20 mouse cellular contexts compared by ENCODE assay signal in the genomic region with DNA sequence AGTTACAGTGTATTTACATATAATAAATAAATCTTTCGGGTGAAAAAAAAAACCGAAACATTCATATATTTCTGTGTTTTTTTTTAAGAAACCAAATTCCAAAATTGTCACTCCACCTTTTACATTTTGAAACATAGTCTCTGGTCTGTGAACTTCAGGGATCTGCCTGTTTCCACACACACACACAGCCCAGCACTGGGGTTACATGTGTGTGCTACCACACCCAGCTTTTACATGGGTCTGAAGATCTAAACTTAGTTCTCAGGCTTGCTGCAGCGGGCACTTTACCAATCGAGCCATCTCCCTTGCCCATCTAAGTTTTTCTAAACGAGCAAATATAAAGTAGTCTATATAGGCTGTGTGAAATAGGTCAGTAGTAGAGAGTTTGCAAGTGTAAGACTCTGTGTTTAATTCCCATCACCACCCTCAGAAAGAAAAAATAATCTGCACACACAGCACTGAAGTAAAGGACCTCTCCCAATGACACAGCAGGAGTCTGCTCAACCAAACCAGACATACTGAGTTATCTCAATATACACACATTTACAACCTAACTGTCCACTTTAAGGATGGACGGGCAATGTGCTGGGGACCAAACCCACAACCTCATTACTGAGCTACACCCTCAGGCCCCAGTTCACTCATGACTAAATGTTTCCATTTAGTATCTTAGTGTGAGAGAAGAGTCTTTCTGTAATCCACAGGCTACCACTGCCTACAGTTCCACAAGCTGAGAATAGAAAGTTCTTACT. TPM values are rescaled to one million over a fixed set of nuclear protein-coding genes. Genes with fewer than 3 reads are reported as not detected.
DNase-seq lines count a peak whose midpoint lies in the region; ATAC-seq and TF ChIP-seq lines count a peak whose summit lies in the region.
"Had no signal": no experiment of that assay in that cellular context is flagged by ENCODE, and none has a peak within 500 bp of the region (broad histone marks: within the 10 kb centered on the region; RNA-seq: fewer than 3 reads in every experiment).

No protein-coding gene starts in this region.

- no peak for TF ChIP-seq CTCF in MEL (IDR thresholded peaks at IDR 0.05 in 2 of 3, conservative IDR thresholded peaks at IDR 0.05 in 1 of 3; ENCODE audit: control insufficient read depth in 1 of 3, insufficient read depth in 1 of 3, low read depth in 2 of 3, low read length in 3 of 3, poor library complexity in 1 of 3, severe bottlenecking in 1 of 3)

- peaks cover 14% of the 10 kb centered on the region for H3K36me3 ChIP-seq in heart, embryonic 12.5 days
- peaks cover 0 to 36% of the 10 kb centered on the region in 2 experiments; a peak in 2 of 4 replicates for H3K36me3 ChIP-seq in MEL (ENCODE audit: control insufficient read depth in 1 of 2, insufficient read depth in 2 of 2, low read length in 2 of 2)
- H3K36me3 ChIP-seq: midbrain, embryonic 15.5 days had no signal

- ATAC-seq in heart, embryonic 12.5 days (ENCODE audit: insufficient number of reproducible peaks, low FRiP score), result peak; percentile 86
- peak; percentile 86 for ATAC-seq in erythroid progenitor cell, adult 5-6 weeks (replicated peaks; ENCODE audit: low FRiP score, poor library complexity, severe bottlenecking)
- ATAC-seq in megakaryocyte, adult 5-6 weeks (ENCODE audit: poor library complexity, severe bottlenecking), result 0 out of 2 replicates have a peak, but pooled peaks have one; percentile 24
- ATAC-seq: midbrain, embryonic 15.5 days; Patski had no signal

- peak; percentile 87 to 90 for TF ChIP-seq EP300 in MEL (IDR thresholded peaks at IDR 0.05; ENCODE audit: low read depth in 1 of 2, low read length in 2 of 2)

- peak overlapping the region; percentile 75 for H3K27ac ChIP-seq in heart, embryonic 12.5 days (ENCODE audit: poor library complexity, severe bottlenecking)
- H3K27ac ChIP-seq in MEL (ENCODE audit: control insufficient read depth, low read depth, low read length), result peak overlapping the region; percentile 84
- H3K27ac ChIP-seq: hindbrain, embryonic 12.5 days; midbrain, embryonic 15.5 days; neural tube, embryonic 13.5 days had no signal

- peak overlapping the region; percentile 33; the same call in 1 of the 2 replicates for H3K4me2 ChIP-seq in heart, embryonic 12.5 days
- H3K4me2 ChIP-seq: hindbrain, embryonic 12.5 days; midbrain, embryonic 15.5 days; neural tube, embryonic 13.5 days had no signal

- DNase-seq in heart, postnatal 36 days, result no peak
- peak; percentile 76 for DNase-seq in MEL (ENCODE audit: low read depth, low spot score)
- DNase-seq in adrenal gland, postnatal 10 days, result no peak
- DNase-seq in cerebellum, postnatal 25 days, result no peak
- DNase-seq in urinary bladder, adult 2 months (ENCODE audit: low spot score), result no peak
- DNase-seq: embryo, embryonic 11 days; kidney, adult 8-10 months; left cerebral cortex, postnatal 4 days; lung, postnatal 14 days; right cerebral cortex, adult 18-20 months; thymus, postnatal 36 days had no signal

- no peaks in the 10 kb centered on the region for H3K79me2 ChIP-seq in MEL (ENCODE audit: control insufficient read depth, insufficient read depth, low read length, poor library complexity)

- 75% methylated on average over 6 of the region's 6 CpGs for WGBS in heart, embryonic 12.5 days

- peaks cover 41% of the 10 kb centered on the region for H3K4me1 ChIP-seq in heart, embryonic 12.5 days (replicated peaks)
- H3K4me1 ChIP-seq in MEL (ENCODE audit: control insufficient read depth in 1 of 2, insufficient read depth in 2 of 2, low read length in 2 of 2), result peaks cover 24 to 34% of the 10 kb centered on the region in 2 experiments
- H3K4me1 ChIP-seq: hindbrain, embryonic 12.5 days had no signal

- H3K27me3 ChIP-seq in heart, embryonic 12.5 days (replicated peaks), result no peaks in the 10 kb centered on the region
- H3K27me3 ChIP-seq in MEL (ENCODE audit: control insufficient read depth in 1 of 2, insufficient read depth in 2 of 2, low read length in 2 of 2), result no peaks in the 10 kb centered on the region
- H3K27me3 ChIP-seq: hindbrain, embryonic 12.5 days; midbrain, embryonic 15.5 days; neural tube, embryonic 13.5 days; Patski had no signal

- no peak for TF ChIP-seq RAD21 in MEL (IDR thresholded peaks at IDR 0.05; ENCODE audit: low read depth, low read length)

- no peaks in the 10 kb centered on the region for H3K9me3 ChIP-seq in heart, embryonic 12.5 days (replicated peaks)
- H3K9me3 ChIP-seq in MEL (replicated peaks; ENCODE audit: insufficient read depth, low read length), result no peaks in the 10 kb centered on the region
- H3K9me3 ChIP-seq: hindbrain, embryonic 12.5 days; midbrain, embryonic 15.5 days; neural tube, embryonic 13.5 days had no signal

- intact Hi-C loops in heart, postnatal 36 days (cut with DNase I), result no loop called here

- H3K9ac ChIP-seq in heart, embryonic 12.5 days, result no peak overlapping the region
- H3K9ac ChIP-seq in MEL (ENCODE audit: control insufficient read depth, low read depth, low read length, poor library complexity, severe bottlenecking), result peak overlapping the region; percentile 42
- H3K9ac ChIP-seq: hindbrain, embryonic 12.5 days; midbrain, embryonic 15.5 days; neural tube, embryonic 13.5 days had no signal

- no peak for TF ChIP-seq POLR2A in MEL (IDR thresholded peaks at IDR 0.05; ENCODE audit: control insufficient read depth in 1 of 2, insufficient read depth in 1 of 2, low read depth in 1 of 2, low read length in 2 of 2, poor library complexity in 1 of 2)

- no peak overlapping the region for H3K4me3 ChIP-seq in heart, embryonic 12.5 days
- no peak overlapping the region for H3K4me3 ChIP-seq in MEL (ENCODE audit: control insufficient read depth in 1 of 2, insufficient read depth in 1 of 2, low read depth in 2 of 2, low read length in 2 of 2)
- H3K4me3 ChIP-seq: hindbrain, embryonic 12.5 days; midbrain, embryonic 15.5 days; neural tube, embryonic 13.5 days had no signal

RNA-seq across cellular contexts. Expression of gene Ranbp10, which starts 25.8 kb away (rescaled TPM):
- 11.0 and 11.3 TPM in 2 replicates for polyA plus RNA-seq in heart, embryonic 12.5 days (2016; fragmentation: Nextera tagmentation; extraction: Ambion mirVana)
- 10 to 100 TPM; 19.8 TPM for total RNA-seq in heart, postnatal 36 days (2021)
- total RNA-seq in MEL (2012; rRNA removed), result 7.4 and 7.7 TPM in 2 replicates
- polyA plus RNA-seq in MEL (2012; ENCODE audit: insufficient read depth in 1 of 2, insufficient read length in 2 of 2, low read depth in 1 of 2, low replicate concordance in 2 of 2, missing spikeins in 1 of 2), result 10 to 100 TPM in 1 of 2 experiments, not detected in 1; 22.1 TPM
- 306 and 341 TPM in 2 replicates for total RNA-seq in erythroid progenitor cell, adult 5-6 weeks (2015; ENCODE audit: low replicate concordance)
- 296 and 297 TPM in 2 replicates for total RNA-seq in erythroid progenitor cell, adult 5-6 weeks (2017; ENCODE audit: low replicate concordance)
- 10.2 and 10.5 TPM in 2 replicates for total RNA-seq in megakaryocyte, adult 5-6 weeks (2015)
- total RNA-seq in megakaryocyte, adult 5-6 weeks (2017), result 6.4 and 7.0 TPM in 2 replicates
- total RNA-seq in adrenal gland, postnatal 10 days (2021), result 10 to 100 TPM; 25.4 to 30.0 TPM
- 17.7 and 18.2 TPM in 2 replicates for polyA plus RNA-seq in urinary bladder, adult 2 months (2012; rRNA removed)

RNA-seq across cellular contexts. Expression of gene Tsnaxip1, which starts 26.2 kb away (rescaled TPM):
- 0.14 and 0.15 TPM in 2 replicates for polyA plus RNA-seq in heart, embryonic 12.5 days (2016; fragmentation: Nextera tagmentation; extraction: Ambion mirVana)
- total RNA-seq in heart, postnatal 36 days (2021), result not detected
- not detected in 2 replicates for total RNA-seq in MEL (2012; rRNA removed)
- under 1 TPM in 1 of 2 experiments, not detected in 1; 0.10 TPM for polyA plus RNA-seq in MEL (2012; ENCODE audit: insufficient read depth in 1 of 2, insufficient read length in 2 of 2, low read depth in 1 of 2, low replicate concordance in 2 of 2, missing spikeins in 1 of 2)
- 2.9 TPM in 1 of 2 replicates, not detected in the other for total RNA-seq in erythroid progenitor cell, adult 5-6 weeks (2015; ENCODE audit: low replicate concordance)
- total RNA-seq in erythroid progenitor cell, adult 5-6 weeks (2017; ENCODE audit: low replicate concordance), result 1.4 TPM in 1 of 2 replicates, not detected in the other
- total RNA-seq in megakaryocyte, adult 5-6 weeks (2015), result not detected in 2 replicates
- total RNA-seq in megakaryocyte, adult 5-6 weeks (2017), result not detected in 2 replicates
- total RNA-seq in adrenal gland, postnatal 10 days (2021), result not detected
- not detected in 2 replicates for polyA plus RNA-seq in urinary bladder, adult 2 months (2012; rRNA removed)
- total RNA-seq: adrenal gland, adult 18-20 months; heart, adult 8-10 months had no signal

RNA-seq across cellular contexts. Expression of gene Gfod2, which starts 42.9 kb away (rescaled TPM):
- polyA plus RNA-seq in heart, embryonic 12.5 days (2016; fragmentation: Nextera tagmentation; extraction: Ambion mirVana), result 10.2 and 10.9 TPM in 2 replicates
- total RNA-seq in heart, postnatal 36 days (2021), result 1 to 10 TPM; 4.0 to 4.1 TPM
- total RNA-seq in MEL (2012; rRNA removed), result 7.0 and 8.3 TPM in 2 replicates
- polyA plus RNA-seq in MEL (2012; ENCODE audit: insufficient read depth in 1 of 2, insufficient read length in 2 of 2, low read depth in 1 of 2, low replicate concordance in 2 of 2, missing spikeins in 1 of 2), result 1 to 10 TPM in 1 of 2 experiments, not detected in 1; 7.0 TPM
- total RNA-seq in erythroid progenitor cell, adult 5-6 weeks (2015; ENCODE audit: low replicate concordance), result not detected in 2 replicates
- 0.51 TPM in 1 of 2 replicates, not detected in the other for total RNA-seq in erythroid progenitor cell, adult 5-6 weeks (2017; ENCODE audit: low replicate concordance)
- total RNA-seq in megakaryocyte, adult 5-6 weeks (2015), result 0.14 and 0.16 TPM in 2 replicates
- 0.08 TPM in 1 of 2 replicates, not detected in the other for total RNA-seq in megakaryocyte, adult 5-6 weeks (2017)
- total RNA-seq in adrenal gland, postnatal 10 days (2021), result 10 to 100 TPM in 1 of 2 experiments, 1 to 10 TPM in 1; 7.5 to 12.8 TPM
- polyA plus RNA-seq in urinary bladder, adult 2 months (2012; rRNA removed), result 5.2 and 5.9 TPM in 2 replicates

RNA-seq across cellular contexts. Expression of gene Cenpt, which starts 51.7 kb away (rescaled TPM):
- 42.8 and 46.9 TPM in 2 replicates for polyA plus RNA-seq in heart, embryonic 12.5 days (2016; fragmentation: Nextera tagmentation; extraction: Ambion mirVana)
- 1 to 10 TPM; 2.0 to 2.6 TPM for total RNA-seq in heart, postnatal 36 days (2021)
- 14.2 and 15.7 TPM in 2 replicates for total RNA-seq in MEL (2012; rRNA removed)
- 10 to 100 TPM in 1 of 2 experiments, not detected in 1; 26.5 TPM for polyA plus RNA-seq in MEL (2012; ENCODE audit: insufficient read depth in 1 of 2, insufficient read length in 2 of 2, low read depth in 1 of 2, low replicate concordance in 2 of 2, missing spikeins in 1 of 2)
- 57.0 and 57.3 TPM in 2 replicates for total RNA-seq in erythroid progenitor cell, adult 5-6 weeks (2015; ENCODE audit: low replicate concordance)
- 55.2 and 94.3 TPM in 2 replicates for total RNA-seq in erythroid progenitor cell, adult 5-6 weeks (2017; ENCODE audit: low replicate concordance)
- total RNA-seq in megakaryocyte, adult 5-6 weeks (2015), result 12.4 and 18.3 TPM in 2 replicates
- 16.7 and 25.0 TPM in 2 replicates for total RNA-seq in megakaryocyte, adult 5-6 weeks (2017)
- total RNA-seq in adrenal gland, postnatal 10 days (2021), result 10 to 100 TPM in 1 of 2 experiments, 1 to 10 TPM in 1; 7.6 to 10.4 TPM
- polyA plus RNA-seq in urinary bladder, adult 2 months (2012; rRNA removed), result 14.5 and 21.2 TPM in 2 replicates

RNA-seq across cellular contexts. Expression of gene Thap11, which starts 53.6 kb away (rescaled TPM):
- polyA plus RNA-seq in heart, embryonic 12.5 days (2016; fragmentation: Nextera tagmentation; extraction: Ambion mirVana), result 53.8 and 59.3 TPM in 2 replicates
- 10 to 100 TPM; 26.5 to 28.3 TPM for total RNA-seq in heart, postnatal 36 days (2021)
- total RNA-seq in MEL (2012; rRNA removed), result 41.9 and 48.8 TPM in 2 replicates
- 10 to 100 TPM in 1 of 2 experiments, not detected in 1; 51.4 TPM for polyA plus RNA-seq in MEL (2012; ENCODE audit: insufficient read depth in 1 of 2, insufficient read length in 2 of 2, low read depth in 1 of 2, low replicate concordance in 2 of 2, missing spikeins in 1 of 2)
- 9.6 and 22.0 TPM in 2 replicates for total RNA-seq in erythroid progenitor cell, adult 5-6 weeks (2015; ENCODE audit: low replicate concordance)
- total RNA-seq in erythroid progenitor cell, adult 5-6 weeks (2017; ENCODE audit: low replicate concordance), result 11.0 and 18.6 TPM in 2 replicates
- 42.8 and 48.9 TPM in 2 replicates for total RNA-seq in megakaryocyte, adult 5-6 weeks (2015)
- total RNA-seq in megakaryocyte, adult 5-6 weeks (2017), result 38.5 and 42.6 TPM in 2 replicates
- 10 to 100 TPM; 28.3 to 32.0 TPM for total RNA-seq in adrenal gland, postnatal 10 days (2021)
- 42.2 and 44.4 TPM in 2 replicates for polyA plus RNA-seq in urinary bladder, adult 2 months (2012; rRNA removed)

Comparison
In these comparisons a context has a peak if more than half of its experiments do, and no peak if none do; other contexts are left out.
1. ATAC-seq: peak in every context shown above with its lines; median percentile 86 in heart, embryonic 12.5 days; 86 in erythroid progenitor cell, adult 5-6 weeks; 24 in megakaryocyte, adult 5-6 weeks.
2. RNA of gene Ranbp10, which starts 25.8 kb away (total RNA-seq): 296 to 341 TPM in erythroid progenitor cell, adult 5-6 weeks; 25.4 to 30.0 TPM in adrenal gland, postnatal 10 days, 19.8 TPM in heart, postnatal 36 days, 6.4 to 10.5 TPM in megakaryocyte, adult 5-6 weeks and 7.4 to 7.7 TPM in MEL; every median in the first group is over 4 times any median in the second.